In genomic region chr6:134225564-134225963, GRCm38 (mm10) we compare ENCODE assay signal across 20 mouse cellular contexts.
DNase-seq lines count a peak whose midpoint lies in the region; ATAC-seq lines count a peak whose summit lies in the region.
"Had no signal": no experiment of that assay in that cellular context is flagged by ENCODE, and none has a peak within 500 bp of the region (broad histone marks: within the 10 kb centered on the region; RNA-seq: fewer than 3 reads in every experiment).

No protein-coding gene starts in this region.

- ATAC-seq in common myeloid progenitor, adult 5-6 weeks (replicated peaks; ENCODE audit: low read depth, poor library complexity, severe bottlenecking) = 0 out of 2 replicates have a peak, but pooled peaks have one; percentile 20
- 0 out of 2 replicates have a peak, but pooled peaks have one; percentile 9 for ATAC-seq in megakaryocyte progenitor cell, adult 5-6 weeks (replicated peaks; ENCODE audit: poor library complexity)
- ATAC-seq: forebrain, embryonic 15.5 days; hindbrain, embryonic 16.5 days; midbrain, embryonic 16.5 days had no signal

- peak; percentile 84 for DNase-seq in A20 (ENCODE audit: low read depth, low spot score)
- DNase-seq in CD4-positive, CD25-positive, alpha-beta regulatory T cell, adult 2 months (ENCODE audit: low read depth, low spot score) = peak; percentile 42
- no peak for DNase-seq in embryo, embryonic 10 days (ENCODE audit: low spot score)
- DNase-seq in heart, postnatal 14 days = no peak
- no peak for DNase-seq in thymus, postnatal 14 days
- DNase-seq: adrenal gland, adult 2 months; B cell, adult 2 months; cerebellum, adult 9-10 months; cerebellum, postnatal 36 days; kidney, adult 11 months; kidney, postnatal 14 days; lung, embryonic 14.5 days; lung, postnatal 14 days; thymus, adult 18-20 months; thymus, postnatal 36 days had no signal

- intact Hi-C loops in heart, postnatal 14 days (cut with DNase I) = no loop called here

Comparison
In these comparisons a context has a peak if more than half of its experiments do, and no peak if none do; other contexts are left out.
1. DNase-seq: peak in A20 (single experiment) and CD4-positive, CD25-positive, alpha-beta regulatory T cell, adult 2 months (single experiment); none in embryo, embryonic 10 days (single experiment), heart, postnatal 14 days (0 of 2) and thymus, postnatal 14 days (single experiment).